Mouse (Mus musculus) testis, adult 2 months (tissue): Measurements from ENCODE around the gene Ccdc13.

Experiments used
- CTCF ChIP-seq: fragments of 200-500 bp; IDR thresholded peaks from 2 replicates; pipeline ENCODE4 v1.5.1; 2012; ENCODE audit warnings: low read depth, mild to moderate bottlenecking, inconsistent platforms, low read length, moderate library complexity; ENCODE audit not compliant: control insufficient read depth, insufficient read depth, insufficient replicate concordance
- POLR2A ChIP-seq: fragments of 200-500 bp; IDR thresholded peaks from 2 replicates; pipeline ENCODE4 v1.6.1; 2012; ENCODE audit warnings: low read depth, mild to moderate bottlenecking, inconsistent platforms, low read length, moderate library complexity; ENCODE audit not compliant: control insufficient read depth

- TF ChIP-seq CTCF (no peak; the same call in 1 of the 2 replicates), POLR2A (no peak)
Measured at GRCm38 (mm10) chr9:121846526-121847118, 7.4 kb upstream of the Ccdc13 start.
